Mouse (Mus musculus) limb, embryonic 14.5 days (tissue): ENCODE data around the gene Arhgap15. TPM values are rescaled to one million over a fixed set of nuclear protein-coding genes. Genes with fewer than 3 reads are reported as not detected.

Experiments used
- ATAC-seq: fragments of 200-750 bp; cut with Nextera tagmentation; 2 replicates; pipeline ENCODE4 v1.8.0; 2017; ENCODE audit warnings: low read depth, moderate number of reproducible peaks, moderate TSS enrichment; ENCODE audit not compliant: low FRiP score
- DNase-seq: peaks from one replicate; pipeline ENCODE4 v3.0.0-alpha.2; 2015; ENCODE audit warnings: low spot score
- H3K27ac ChIP-seq: fragments of 300-500 bp; sonication (generic); replicated peaks from 2 replicates; pipeline ENCODE4 v1.5.1; 2014; ENCODE audit warnings: low read depth, mild to moderate bottlenecking, low read length, moderate library complexity, mixed read lengths
- H3K27me3 ChIP-seq: fragments of 300-500 bp; sonication (generic); 2 replicates; pipeline ENCODE4 v1.6.1; 2014; ENCODE audit warnings: low read length, mixed read lengths; ENCODE audit not compliant: control insufficient read depth, insufficient read depth
- H3K36me3 ChIP-seq: fragments of 300-500 bp; sonication (generic); 2 replicates; pipeline ENCODE4 v1.6.1; 2014; ENCODE audit warnings: mild to moderate bottlenecking, low read length, moderate library complexity, mixed read lengths; ENCODE audit not compliant: control insufficient read depth, insufficient read depth
- H3K4me1 ChIP-seq: fragments of 300-500 bp; sonication (generic); 2 replicates; pipeline ENCODE4 v1.6.1; 2014; ENCODE audit warnings: antibody characterized with exemption, low read length, mixed read lengths; ENCODE audit not compliant: control insufficient read depth, insufficient read depth
- H3K4me2 ChIP-seq: fragments of 300-500 bp; sonication (generic); replicated peaks from 2 replicates; pipeline ENCODE4 v1.6.1; 2014; ENCODE audit warnings: low read depth, mild to moderate bottlenecking, low read length, moderate library complexity; ENCODE audit not compliant: severe bottlenecking
- H3K4me3 ChIP-seq: fragments of 300-500 bp; sonication (generic); replicated peaks from 2 replicates; pipeline ENCODE4 v1.5.1; 2014; ENCODE audit warnings: low read length
- H3K9ac ChIP-seq: fragments of 300-500 bp; sonication (generic); 2 replicates; pipeline ENCODE4 v1.6.1; 2014; ENCODE audit warnings: mild to moderate bottlenecking, low read depth, low read length, moderate library complexity; ENCODE audit not compliant: severe bottlenecking
- H3K9me3 ChIP-seq: fragments of 300-500 bp; sonication (generic); 2 replicates; pipeline ENCODE4 v1.6.1; 2016; ENCODE audit warnings: low read length; ENCODE audit not compliant: control insufficient read depth
- POLR2A ChIP-seq: fragments of 200-500 bp; IDR thresholded peaks from 2 replicates; pipeline ENCODE4 v1.8.0; 2012; ENCODE audit warnings: inconsistent platforms, mild to moderate bottlenecking, moderate library complexity, borderline replicate concordance; ENCODE audit not compliant: insufficient read depth, insufficient read length; ENCODE audit errors: extremely low read depth
- WGBS: fragments of 180-500 bp; shearing (Covaris S2); extraction: QIAGEN DNeasy Blood & Tissue Kit; methylation state at CpG from one replicate; pipeline ENCODE4 v1.1.7; 2014; 5-methylcytosine and 5-hydroxymethylcytosine counted together
- polyA plus RNA-seq, 2 experiments: library from polyadenylated mRNA; depleted of rRNA in 1 of 2; stranded (reverse) in 1 of 2; unstranded in 1 of 2; fragments of >200 nt; fragmentation: Nextera tagmentation in 1 of 2; extraction: Ambion mirVana in 1 of 2; gene quantifications; 2 replicates each; pipeline versions ENCODE4 v1.2.1 to v1.2.3; 2012 to 2014

Arhgap15 gene
- polyA plus RNA-seq, 2 experiments = 1.4 to 2.9 TPM

DNA sequence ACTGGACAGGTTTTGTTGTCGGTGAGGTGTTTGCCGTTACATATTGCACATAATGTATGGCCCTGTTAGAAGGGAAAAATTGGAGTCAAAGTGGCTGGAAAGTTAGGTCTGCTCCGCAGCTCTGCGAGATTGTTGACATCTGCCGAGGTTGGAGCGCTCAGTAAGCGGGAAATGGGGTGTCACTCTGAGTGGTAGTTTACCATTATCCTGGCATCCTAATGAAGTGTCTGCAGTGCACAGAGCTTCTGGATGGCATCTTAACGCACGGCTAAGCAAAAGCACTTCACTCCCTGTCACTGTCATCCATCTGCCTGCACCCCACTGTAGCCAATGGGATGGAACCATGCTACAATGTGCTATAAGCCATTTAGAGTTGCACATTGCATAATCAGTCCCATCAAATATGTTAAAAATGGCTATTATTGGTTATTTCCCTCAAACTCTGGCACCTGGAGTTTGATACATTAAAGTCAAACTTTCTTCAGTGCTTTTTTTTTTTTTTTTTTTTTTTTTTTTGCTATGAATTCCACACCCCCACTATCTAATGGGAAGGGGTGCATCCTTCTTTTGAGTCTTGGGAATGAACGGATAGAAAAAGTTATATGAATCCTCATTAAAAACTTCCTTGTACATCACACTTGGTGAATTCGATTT, 561.6 kb downstream of the Arhgap15 start:
- Histone ChIP-seq H3K36me3 (no peaks in the 10 kb centered on the region), H3K27ac (no peak overlapping the region), H3K4me2 (no peak overlapping the region; the same call in 1 of the 2 replicates), H3K4me3 (no peak overlapping the region), H3K4me1 (peaks cover 13% of the 10 kb centered on the region), H3K9ac (no peak overlapping the region), H3K9me3 (no peaks in the 10 kb centered on the region), H3K27me3 (no peaks in the 10 kb centered on the region)
- 81% methylated on average over 11 of the region's 11 CpGs for WGBS
- DNase-seq (no peak), ATAC-seq (no peak)
- TF ChIP-seq POLR2A = no peak

DNA sequence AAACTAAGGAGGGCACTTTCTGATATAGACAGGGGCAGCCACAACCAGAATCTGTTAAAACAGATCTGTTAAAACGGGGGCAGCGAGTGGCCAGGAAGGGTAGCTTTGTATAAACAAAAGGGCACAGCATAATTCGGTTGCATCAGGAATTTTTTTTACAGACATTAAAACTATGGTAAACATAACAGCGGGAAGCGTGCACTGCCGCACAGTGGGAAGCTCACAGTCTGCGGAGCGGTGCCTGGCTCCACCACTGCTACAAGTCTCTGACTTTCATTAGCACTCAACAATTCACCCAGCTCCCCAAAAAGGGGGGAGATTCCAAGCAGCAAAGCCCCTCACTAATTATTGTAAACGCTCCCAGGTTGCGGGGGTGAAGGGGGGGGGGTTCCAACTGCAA, 562.6 kb downstream of the Arhgap15 start:
- TF ChIP-seq POLR2A = no peak
- Histone ChIP-seq H3K36me3 (no peaks in the 10 kb centered on the region), H3K4me2 (peak overlapping the region; percentile 34), H3K4me1 (peaks cover 10% of the 10 kb centered on the region; the same call in 1 of the 2 replicates), H3K4me3 (peak overlapping the region; percentile 18), H3K27ac (no peak overlapping the region), H3K9ac (peak overlapping the region; percentile 34; the same call in 1 of the 2 replicates), H3K9me3 (no peaks in the 10 kb centered on the region), H3K27me3 (no peaks in the 10 kb centered on the region)
- 10% methylated on average over 10 of the region's 10 CpGs for WGBS
- DNase-seq (no peak), ATAC-seq (peak; percentile 65; the same call in 1 of the 2 replicates)

DNA sequence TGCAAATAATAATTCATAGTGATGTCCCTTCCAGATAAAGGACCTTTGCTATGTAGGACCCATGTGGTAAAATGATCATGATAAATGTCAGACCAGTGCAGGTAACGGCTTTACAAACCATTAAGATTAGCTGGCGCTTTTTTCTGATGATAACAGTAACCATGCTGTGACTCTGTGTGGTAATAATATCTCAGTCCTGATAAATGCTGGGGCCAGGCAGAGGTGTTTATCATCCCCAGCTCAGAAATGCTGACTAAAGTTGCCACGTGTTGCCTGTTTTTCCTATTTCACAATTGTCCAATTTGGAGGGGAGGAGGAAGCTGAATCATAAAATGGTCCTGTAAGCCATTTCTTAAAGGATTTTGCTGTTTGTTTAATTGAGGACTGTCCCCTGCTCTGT, 564.9 kb downstream of the Arhgap15 start:
- H3K4me2 ChIP-seq = no peak overlapping the region
- H3K27me3 ChIP-seq = no peaks in the 10 kb centered on the region
- H3K27ac ChIP-seq = no peak overlapping the region
- no peak overlapping the region for H3K4me3 ChIP-seq
- ATAC-seq = no peak
- H3K4me1 ChIP-seq = peaks cover 10% of the 10 kb centered on the region; the same call in 1 of the 2 replicates
- H3K9ac ChIP-seq = no peak overlapping the region
- no peaks in the 10 kb centered on the region for H3K9me3 ChIP-seq
- DNase-seq = no peak
- no peaks in the 10 kb centered on the region for H3K36me3 ChIP-seq
- 64% methylated on average over 3 of the region's 3 CpGs for WGBS
- TF ChIP-seq POLR2A = no peak

DNA sequence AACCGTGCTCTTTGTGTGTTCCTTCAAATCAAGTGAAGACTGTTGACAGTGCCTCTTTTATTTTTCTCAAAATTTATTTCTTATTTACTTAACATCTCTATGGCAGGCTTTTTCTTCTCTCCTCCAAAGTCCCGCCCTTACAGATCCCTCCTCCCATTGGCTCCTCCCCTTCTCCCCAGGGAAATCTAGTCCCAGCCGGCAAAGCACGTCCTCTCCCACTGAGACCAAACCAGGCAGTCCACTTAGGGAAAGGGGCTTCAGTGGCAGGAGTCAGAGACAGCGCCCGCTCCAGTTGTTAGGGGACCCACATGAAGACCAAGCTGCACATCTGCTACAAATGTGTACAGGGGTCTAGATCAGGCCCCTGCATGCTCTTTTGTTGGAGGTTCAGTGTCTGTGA, 569.8 kb downstream of the Arhgap15 start:
- TF ChIP-seq POLR2A = no peak
- no peak overlapping the region for H3K4me2 ChIP-seq
- H3K36me3 ChIP-seq = no peaks in the 10 kb centered on the region
- WGBS = 75% methylated on average over 6 of the region's 6 CpGs
- H3K9me3 ChIP-seq = no peaks in the 10 kb centered on the region
- no peak overlapping the region for H3K4me3 ChIP-seq
- H3K4me1 ChIP-seq = no peaks in the 10 kb centered on the region
- DNase-seq (no peak), ATAC-seq (no peak)
- no peak overlapping the region for H3K9ac ChIP-seq
- H3K27ac ChIP-seq = no peak overlapping the region
- no peaks in the 10 kb centered on the region for H3K27me3 ChIP-seq

DNA sequence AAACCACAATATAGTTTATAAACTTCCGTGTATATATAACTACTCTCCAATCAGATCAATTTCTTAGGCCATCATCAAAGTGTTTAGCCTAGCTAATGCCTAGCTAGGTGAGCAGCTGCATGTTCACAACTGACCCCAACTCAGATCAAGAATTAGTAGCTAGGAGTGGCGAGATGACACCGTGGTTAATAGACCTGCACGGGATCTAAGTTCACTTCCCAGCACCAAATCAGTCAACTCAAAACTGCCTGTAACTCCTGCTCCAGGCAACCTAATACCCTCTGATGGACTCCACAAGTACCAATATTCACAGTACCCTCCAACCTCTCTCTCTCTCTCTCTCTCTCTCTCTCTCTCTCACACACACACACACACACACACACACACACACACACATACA, 570.9 kb downstream of the Arhgap15 start:
- Histone ChIP-seq H3K4me1 (no peaks in the 10 kb centered on the region), H3K4me3 (no peak overlapping the region), H3K27ac (no peak overlapping the region), H3K27me3 (no peaks in the 10 kb centered on the region), H3K9me3 (no peaks in the 10 kb centered on the region), H3K4me2 (no peak overlapping the region), H3K9ac (no peak overlapping the region), H3K36me3 (no peaks in the 10 kb centered on the region)
- no peak for DNase-seq
- 91% methylated on average over 4 of the region's 4 CpGs for WGBS
- no peak for ATAC-seq
- no peak for TF ChIP-seq POLR2A

DNA sequence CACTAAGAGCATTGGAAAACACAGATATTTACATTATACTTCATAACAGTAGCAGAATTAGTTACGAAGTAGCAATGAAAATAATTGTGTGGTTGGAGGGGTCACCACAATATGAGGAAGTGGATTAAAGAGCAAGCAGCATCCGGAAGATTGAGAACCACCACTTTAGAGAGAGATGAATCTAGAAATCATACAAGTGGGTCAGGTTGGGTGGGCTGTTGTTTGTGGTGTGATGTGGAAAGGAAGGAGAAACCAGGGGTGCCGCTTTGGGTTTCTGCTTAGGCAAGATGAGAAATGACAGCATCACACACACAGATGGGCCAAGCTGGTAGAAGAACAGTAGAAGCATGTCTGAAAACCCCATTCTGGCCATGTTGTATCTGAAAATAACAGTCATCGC, 575.2 kb downstream of the Arhgap15 start:
- H3K27ac ChIP-seq = no peak overlapping the region
- no peak for ATAC-seq
- H3K27me3 ChIP-seq = no peaks in the 10 kb centered on the region
- no peak for TF ChIP-seq POLR2A
- no peaks in the 10 kb centered on the region for H3K4me1 ChIP-seq
- 97% methylated on average over 4 of the region's 4 CpGs for WGBS
- no peak overlapping the region for H3K9ac ChIP-seq
- no peaks in the 10 kb centered on the region for H3K36me3 ChIP-seq
- no peaks in the 10 kb centered on the region for H3K9me3 ChIP-seq
- no peak overlapping the region for H3K4me2 ChIP-seq
- no peak overlapping the region for H3K4me3 ChIP-seq
- no peak for DNase-seq
